17 mouse cellular contexts compared by ENCODE assay signal in genomic region chr12:108452151-108452874, GRCm38 (mm10).
DNase-seq lines count a peak whose midpoint lies in the region; ATAC-seq and TF ChIP-seq lines count a peak whose summit lies in the region.
"Had no signal": no experiment of that assay in that cellular context is flagged by ENCODE, and none has a peak within 500 bp of the region (broad histone marks: within the 10 kb centered on the region; RNA-seq: fewer than 3 reads in every experiment).

No protein-coding gene starts in this region.

- TF ChIP-seq CTCF in gastrocnemius, adult 2 months (IDR thresholded peaks at IDR 0.05), result peak; percentile 14; the same call in 1 of the 2 replicates
- TF ChIP-seq CTCF in stomach, postnatal 0 days (IDR thresholded peaks at IDR 0.05; ENCODE audit: low read depth), result no peak

- intact Hi-C loops in gastrocnemius, adult 2 months (cut with DNase I), result no loop called here
- intact Hi-C loops in left cerebral cortex, postnatal 10 days (cut with DNase I), result no loop called here
- intact Hi-C loops in gastrocnemius, postnatal 36 days (cut with DNase I), result no loop called here

- peak; percentile 34 for DNase-seq in gastrocnemius, adult 2 months
- DNase-seq in gastrocnemius, postnatal 25 days, result no peak
- no peak for DNase-seq in midbrain, embryonic 14.5 days
- no peak for DNase-seq in embryonic facial prominence, embryonic 14.5 days (ENCODE audit: low spot score)
- DNase-seq in stomach, postnatal 0 days (ENCODE audit: low spot score), result peak; percentile 47
- DNase-seq in left cerebral cortex, postnatal 10 days (ENCODE audit: extremely low spot score in 1 of 2, low spot score in 2 of 2), result no peak
- DNase-seq in gastrocnemius, postnatal 36 days, result no peak
- DNase-seq: adrenal gland, postnatal 25 days; gastrocnemius, postnatal 10 days; heart, postnatal 4 days; kidney, postnatal 14 days; lung, postnatal 14 days; right cerebral cortex, postnatal 25 days had no signal

- H3K4me3 ChIP-seq in gastrocnemius, adult 2 months, result no peak overlapping the region
- no peak overlapping the region for H3K4me3 ChIP-seq in midbrain, embryonic 13.5 days (replicated peaks)
- H3K4me3 ChIP-seq in midbrain, embryonic 14.5 days (replicated peaks; ENCODE audit: low read depth, low read length), result no peak overlapping the region
- H3K4me3 ChIP-seq in embryonic facial prominence, embryonic 14.5 days (ENCODE audit: low read depth, low read length), result no peak overlapping the region
- no peak overlapping the region for H3K4me3 ChIP-seq in stomach, postnatal 0 days (ENCODE audit: low read depth, low read length)
- H3K4me3 ChIP-seq: heart, embryonic 12.5 days; neural tube, embryonic 15.5 days had no signal

- peaks cover 37% of the 10 kb centered on the region for H3K4me1 ChIP-seq in midbrain, embryonic 13.5 days (replicated peaks)
- peaks cover 14% of the 10 kb centered on the region; the same call in 1 of the 2 replicates for H3K4me1 ChIP-seq in midbrain, embryonic 14.5 days (ENCODE audit: control insufficient read depth, insufficient read depth, low read length)
- H3K4me1 ChIP-seq in embryonic facial prominence, embryonic 14.5 days (ENCODE audit: control insufficient read depth, insufficient read depth, low read length), result no peaks in the 10 kb centered on the region
- no peaks in the 10 kb centered on the region for H3K4me1 ChIP-seq in stomach, postnatal 0 days (replicated peaks; ENCODE audit: control insufficient read depth, insufficient read depth)

- 55% methylated on average over 16 of the region's 16 CpGs for WGBS in midbrain, embryonic 13.5 days
- WGBS in midbrain, embryonic 14.5 days, result 50% methylated on average over 16 of the region's 16 CpGs
- WGBS in embryonic facial prominence, embryonic 14.5 days, result 62% methylated on average over 16 of the region's 16 CpGs
- 37% methylated on average over 16 of the region's 16 CpGs for WGBS in stomach, postnatal 0 days

- H3K27ac ChIP-seq in gastrocnemius, adult 2 months, result peak overlapping the region; percentile 54; the same call in 1 of the 2 replicates
- H3K27ac ChIP-seq in midbrain, embryonic 13.5 days, result no peak overlapping the region
- H3K27ac ChIP-seq in midbrain, embryonic 14.5 days (replicated peaks; ENCODE audit: low read depth, low read length), result no peak overlapping the region
- no peak overlapping the region for H3K27ac ChIP-seq in embryonic facial prominence, embryonic 14.5 days (replicated peaks; ENCODE audit: low read depth, low read length)
- H3K27ac ChIP-seq in stomach, postnatal 0 days (replicated peaks), result no peak overlapping the region
- H3K27ac ChIP-seq: liver, embryonic 14.5 days; neural tube, embryonic 15.5 days had no signal

- no peak overlapping the region for H3K4me2 ChIP-seq in midbrain, embryonic 13.5 days (replicated peaks)
- no peak overlapping the region for H3K4me2 ChIP-seq in midbrain, embryonic 14.5 days (ENCODE audit: low read length)
- H3K4me2 ChIP-seq in embryonic facial prominence, embryonic 14.5 days (ENCODE audit: low read depth, low read length), result no peak overlapping the region
- H3K4me2 ChIP-seq in stomach, postnatal 0 days (replicated peaks; ENCODE audit: low read depth), result no peak overlapping the region
- H3K4me2 ChIP-seq: heart, embryonic 12.5 days; neural tube, embryonic 15.5 days had no signal

- no peak for TF ChIP-seq EP300 in stomach, postnatal 0 days (optimal IDR thresholded peaks at IDR 0.05)

- no peak overlapping the region for H3K9ac ChIP-seq in midbrain, embryonic 13.5 days (replicated peaks)
- H3K9ac ChIP-seq in midbrain, embryonic 14.5 days (replicated peaks; ENCODE audit: low read length), result no peak overlapping the region
- no peak overlapping the region for H3K9ac ChIP-seq in embryonic facial prominence, embryonic 14.5 days (ENCODE audit: low read depth, low read length)
- H3K9ac ChIP-seq in stomach, postnatal 0 days (ENCODE audit: low read length), result no peak overlapping the region
- H3K9ac ChIP-seq: heart, embryonic 12.5 days; liver, embryonic 14.5 days; neural tube, embryonic 15.5 days had no signal

- H3K9me3 ChIP-seq in midbrain, embryonic 13.5 days, result no peaks in the 10 kb centered on the region
- no peaks in the 10 kb centered on the region for H3K9me3 ChIP-seq in midbrain, embryonic 14.5 days (ENCODE audit: control insufficient read depth, low read length)
- H3K9me3 ChIP-seq in embryonic facial prominence, embryonic 14.5 days (ENCODE audit: control insufficient read depth, low read length), result no peaks in the 10 kb centered on the region
- no peaks in the 10 kb centered on the region for H3K9me3 ChIP-seq in stomach, postnatal 0 days (ENCODE audit: control insufficient read depth, low read length)
- H3K9me3 ChIP-seq: heart, embryonic 12.5 days; neural tube, embryonic 15.5 days had no signal

- peak; percentile 44; the same call in 1 of the 2 replicates for ATAC-seq in midbrain, embryonic 13.5 days
- ATAC-seq in midbrain, embryonic 14.5 days (ENCODE audit: low FRiP score, low TSS enrichment), result no peak
- peak; percentile 70 for ATAC-seq in embryonic facial prominence, embryonic 14.5 days (ENCODE audit: low read depth)
- ATAC-seq in stomach, postnatal 0 days (ENCODE audit: low FRiP score, low TSS enrichment), result peak; percentile 75

- H3K27me3 ChIP-seq in midbrain, embryonic 13.5 days, result no peaks in the 10 kb centered on the region
- H3K27me3 ChIP-seq in midbrain, embryonic 14.5 days (ENCODE audit: control insufficient read depth, insufficient read depth, low read length), result no peaks in the 10 kb centered on the region
- H3K27me3 ChIP-seq in embryonic facial prominence, embryonic 14.5 days (replicated peaks; ENCODE audit: control insufficient read depth, insufficient read depth, low read length), result no peaks in the 10 kb centered on the region
- H3K27me3 ChIP-seq in stomach, postnatal 0 days (ENCODE audit: control insufficient read depth, insufficient read depth, low read length), result no peaks in the 10 kb centered on the region
- H3K27me3 ChIP-seq: heart, embryonic 12.5 days; neural tube, embryonic 15.5 days had no signal

- H3K36me3 ChIP-seq in midbrain, embryonic 13.5 days, result no peaks in the 10 kb centered on the region
- no peaks in the 10 kb centered on the region for H3K36me3 ChIP-seq in midbrain, embryonic 14.5 days (ENCODE audit: control insufficient read depth, insufficient read depth, low read length)
- H3K36me3 ChIP-seq in embryonic facial prominence, embryonic 14.5 days (ENCODE audit: control insufficient read depth, insufficient read depth, low read length), result no peaks in the 10 kb centered on the region
- no peaks in the 10 kb centered on the region for H3K36me3 ChIP-seq in stomach, postnatal 0 days (ENCODE audit: control insufficient read depth, insufficient read depth, low read length)
- H3K36me3 ChIP-seq: heart, embryonic 12.5 days; neural tube, embryonic 15.5 days had no signal

Comparison
In these comparisons a context has a peak if more than half of its experiments do, and no peak if none do; other contexts are left out.
1. DNase-seq: peak in gastrocnemius, adult 2 months (single experiment) and stomach, postnatal 0 days (single experiment); none in gastrocnemius, postnatal 25 days (single experiment), midbrain, embryonic 14.5 days (single experiment), embryonic facial prominence, embryonic 14.5 days (single experiment), left cerebral cortex, postnatal 10 days (0 of 2) and gastrocnemius, postnatal 36 days (0 of 2).